Mouse (Mus musculus): ENCODE measurements around the gene Sel1l3.

- no peak for TF ChIP-seq CTCF (IDR thresholded peaks at IDR 0.05 in 2 of 3, conservative IDR thresholded peaks at IDR 0.05 in 1 of 3; ENCODE audit: control insufficient read depth in 1 of 3, insufficient read depth in 1 of 3, low read depth in 2 of 3, low read length in 3 of 3, poor library complexity in 1 of 3, severe bottlenecking in 1 of 3)
- TF ChIP-seq MAZ (IDR thresholded peaks at IDR 0.05; ENCODE audit: low read depth, low read length) = no peak
- no peak for TF ChIP-seq ZC3H11A (IDR thresholded peaks at IDR 0.05; ENCODE audit: low read depth, low read length)
- TF ChIP-seq ETS1 (IDR thresholded peaks at IDR 0.05; ENCODE audit: low read depth, low read length) = no peak
- TF ChIP-seq TAL1 (IDR thresholded peaks at IDR 0.05; ENCODE audit: low read length) = no peak
- TF ChIP-seq MYC (IDR thresholded peaks at IDR 0.05; ENCODE audit: low read depth, low read length) = no peak
- TF ChIP-seq POLR2AphosphoS5 (IDR thresholded peaks at IDR 0.05; ENCODE audit: borderline replicate concordance, low read depth, low read length) = no peak
- TF ChIP-seq POLR2A (IDR thresholded peaks at IDR 0.05; ENCODE audit: control insufficient read depth in 1 of 2, insufficient read depth in 1 of 2, low read depth in 1 of 2, low read length in 2 of 2, poor library complexity in 1 of 2) = no peak
- no peak for TF ChIP-seq USF1 (IDR thresholded peaks at IDR 0.05; ENCODE audit: low read depth, low read length)
- no peak for TF ChIP-seq ZMIZ1 (IDR thresholded peaks at IDR 0.05; ENCODE audit: low read depth, low read length)
- TF ChIP-seq E2F4 (IDR thresholded peaks at IDR 0.05; ENCODE audit: borderline replicate concordance, low read depth, low read length) = no peak
- TF ChIP-seq KAT2A (conservative IDR thresholded peaks at IDR 0.05; ENCODE audit: low read depth, low read length) = no peak
Measured at GRCm38 (mm10) chr5:53236749-53237148, 23.0 kb upstream of the Sel1l3 start.

All from MEL (cell line).